Mouse (Mus musculus) embryonic fibroblast, embryonic 13.5 days (primary cell): ENCODE data around the gene C1rl. TPM values are rescaled to one million over a fixed set of nuclear protein-coding genes. Genes with fewer than 3 reads are reported as not detected.
"Not testable (repeated sequence)": the region's sequence is repeated elsewhere in the genome, so short reads cannot be mapped to it uniquely, and the experiment has no call there.

Experiments used
- H3K27ac ChIP-seq: 2 replicates; pipeline ENCODE4 v1.5.1; 2012; ENCODE audit warnings: low read length, control low read depth, inconsistent platforms; ENCODE audit not compliant: insufficient read depth
- H3K4me1 ChIP-seq: 2 replicates; pipeline ENCODE4 v1.6.1; 2011; ENCODE audit warnings: low read length; ENCODE audit not compliant: control insufficient read depth, insufficient read depth
- H3K4me3 ChIP-seq: 2 replicates; pipeline ENCODE4 v1.5.1; 2011; ENCODE audit warnings: mild to moderate bottlenecking, control low read depth, low read length; ENCODE audit not compliant: insufficient read depth
- CTCF ChIP-seq: IDR thresholded peaks from 2 replicates; pipeline ENCODE4 v1.5.1; 2011; ENCODE audit warnings: mild to moderate bottlenecking, control low read depth, low read length, moderate library complexity, borderline replicate concordance; ENCODE audit not compliant: insufficient read depth
- POLR2A ChIP-seq: IDR thresholded peaks from 2 replicates; pipeline ENCODE4 v1.6.1; 2011; ENCODE audit warnings: low read depth, mild to moderate bottlenecking, control low read depth, low read length, moderate library complexity
- polyA plus RNA-seq: library from polyadenylated mRNA; stranded (reverse); fragments of >200 nt; gene quantifications from 2 replicates; pipeline ENCODE4 v1.2.4, GENCODE M21; 2011; ENCODE audit warnings: low read depth; ENCODE audit not compliant: missing spikeins, insufficient read length

Gene C1rl
- polyA plus RNA-seq, 1 experiment: 3.6 TPM

DNA sequence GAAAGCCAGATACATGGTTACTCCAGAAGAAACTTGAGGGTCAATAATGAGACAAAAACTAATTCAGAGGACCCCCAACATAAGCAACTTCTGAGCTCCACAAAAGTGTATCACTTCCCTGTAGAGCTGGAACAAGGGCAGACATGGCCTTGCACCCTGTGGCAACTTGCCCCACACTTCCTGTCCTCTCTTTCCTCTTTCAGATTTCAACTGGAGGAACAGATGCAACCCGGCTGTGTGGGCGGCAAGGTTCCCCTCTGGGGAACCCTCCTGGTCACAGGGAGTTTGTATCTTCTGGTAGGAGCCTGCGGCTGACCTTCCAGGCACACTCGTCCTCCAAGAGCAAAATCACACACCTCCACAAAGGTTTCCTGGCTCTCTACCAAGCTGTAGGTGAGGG lies 12.1 kb downstream of the C1rl start:
- TF ChIP-seq CTCF (no peak), POLR2A (no peak)

DNA sequence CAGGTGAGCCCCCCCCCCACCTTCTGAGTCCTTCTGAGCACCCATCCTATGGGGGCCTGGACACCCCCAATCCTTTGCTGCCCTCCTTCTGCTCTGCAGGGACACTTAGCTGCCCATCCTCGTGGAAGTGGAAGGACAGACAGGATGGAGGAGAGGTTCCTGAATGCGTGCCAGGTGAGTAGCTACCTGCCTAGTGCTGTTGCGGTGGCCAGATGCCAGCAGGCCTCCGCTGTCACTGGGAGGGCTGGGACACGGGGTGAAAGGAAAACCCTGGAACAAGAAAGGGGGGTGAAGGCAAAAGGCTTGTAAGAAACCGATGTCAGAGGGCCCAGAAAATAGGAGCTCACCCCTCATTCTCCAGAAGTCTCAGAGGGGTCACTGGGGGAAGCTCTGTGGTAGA lies 14.1 kb downstream of the C1rl start:
- Histone ChIP-seq H3K27ac (no peak overlapping the region), H3K4me1 (no peaks in the 10 kb centered on the region), H3K4me3 (no peak overlapping the region)
- TF ChIP-seq CTCF (no peak), POLR2A (no peak)

More for the DNA sequence above, 12.1 kb downstream of the C1rl start:
- H3K4me1 ChIP-seq: peaks cover 3% of the 10 kb centered on the region; the same call in 1 of the 2 replicates
- no peak overlapping the region for H3K27ac ChIP-seq
- H3K4me3 ChIP-seq: no peak overlapping the region

DNA sequence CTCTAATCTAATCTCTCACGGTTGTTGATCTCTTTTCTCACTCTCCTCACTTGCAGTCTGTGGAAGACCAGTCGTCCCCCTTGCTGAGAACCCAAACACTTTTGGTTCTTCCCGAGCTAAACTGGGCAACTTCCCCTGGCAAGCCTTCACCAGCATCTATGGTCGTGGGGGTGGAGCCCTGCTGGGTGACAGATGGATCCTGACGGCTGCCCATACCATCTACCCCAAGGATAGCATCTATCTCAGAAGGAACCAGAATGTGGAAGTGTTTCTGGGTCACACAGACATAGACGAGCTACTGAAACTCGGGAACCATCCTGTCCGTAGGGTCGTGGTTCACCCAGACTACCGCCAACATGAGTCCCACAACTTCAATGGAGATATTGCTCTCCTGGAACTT lies 15.4 kb downstream of the C1rl start:
- Histone ChIP-seq H3K4me3 (no peak overlapping the region), H3K27ac (no peak overlapping the region), H3K4me1 (no peaks in the 10 kb centered on the region)
- TF ChIP-seq CTCF (no peak), POLR2A (no peak)

DNA sequence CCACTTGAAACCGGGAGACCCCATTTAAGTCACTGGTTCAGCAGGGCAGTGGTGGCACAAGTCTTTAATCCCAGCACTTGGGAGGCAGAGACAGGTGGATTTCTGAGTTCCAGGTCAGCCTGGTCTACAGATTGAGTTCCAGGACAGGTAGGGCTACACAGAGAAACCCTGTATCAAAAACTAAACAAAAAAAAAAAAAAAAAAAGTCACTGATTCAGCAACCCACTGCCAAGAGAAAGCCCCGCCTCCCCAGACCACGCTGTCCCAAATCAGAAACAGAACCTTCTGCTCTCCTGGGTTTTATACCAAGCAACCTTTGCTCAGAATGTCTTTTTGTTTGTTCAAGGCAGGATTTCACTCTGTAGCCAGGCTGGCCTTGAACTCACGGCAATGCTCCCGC lies 16.3 kb downstream of the C1rl start:
- H3K27ac ChIP-seq, H3K4me1 ChIP-seq: not testable (repeated sequence)

DNA sequence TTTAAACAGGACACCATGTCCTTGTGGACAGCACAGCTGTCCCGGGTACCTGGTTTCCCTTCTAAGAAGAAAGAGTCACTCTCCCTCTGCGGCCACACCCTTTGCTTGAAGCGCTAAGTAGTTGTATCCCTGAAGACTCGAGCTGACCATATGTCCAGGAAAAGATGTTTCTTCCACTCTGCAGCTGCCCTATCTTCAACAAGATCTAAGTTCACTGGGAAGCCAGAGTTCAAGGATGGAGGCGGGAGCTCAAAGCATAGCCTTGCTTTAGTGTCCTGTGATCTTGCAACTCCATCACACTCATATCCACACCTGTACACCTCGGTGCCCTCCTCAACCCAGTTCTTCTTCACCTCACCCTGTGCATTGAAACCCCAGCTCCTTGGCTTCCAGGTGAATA lies 19.0 kb downstream of the C1rl start:
- H3K4me3 ChIP-seq: no peak overlapping the region
- TF ChIP-seq CTCF (no peak), POLR2A (no peak)
- H3K4me1 ChIP-seq: no peaks in the 10 kb centered on the region
- no peak overlapping the region for H3K27ac ChIP-seq

More for the DNA sequence above, 16.3 kb downstream of the C1rl start:
- H3K4me3 ChIP-seq: not testable (repeated sequence)

DNA sequence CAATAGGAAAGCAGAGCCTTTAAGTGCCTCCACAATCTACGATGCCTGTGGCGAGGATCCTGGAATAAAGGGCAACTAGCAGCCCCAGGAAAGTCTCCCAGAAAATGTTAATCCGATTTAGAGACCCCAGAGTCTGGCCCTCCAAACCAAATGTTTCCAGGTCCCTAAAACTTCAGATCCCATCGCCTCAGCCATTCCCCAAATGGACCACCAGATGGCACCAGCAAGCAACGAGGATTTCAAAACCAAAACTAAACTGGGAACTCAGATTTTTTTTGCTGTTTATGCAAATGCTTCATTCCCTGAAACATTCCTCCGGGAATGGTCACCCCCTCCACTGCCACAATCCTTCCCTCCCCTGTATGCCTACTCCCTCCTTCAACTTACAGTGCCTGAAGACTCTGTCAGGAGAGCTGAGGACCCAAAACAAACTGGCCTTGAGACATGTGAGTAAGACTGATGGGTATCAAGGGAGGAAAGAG lies 19.5 kb downstream of the C1rl start, which contains the start of gene C1ra:
Gene C1ra (plus strand): TSS at position 51 of the 482 bp plus-strand sequence.
- peak; percentile 37; the same call in 1 of the 2 replicates for TF ChIP-seq POLR2A
- 0 out of 2 replicates have a peak, but pooled peaks have one; percentile 23 for TF ChIP-seq CTCF
- H3K4me1 ChIP-seq: no peaks in the 10 kb centered on the region
- no peak within 1 kb of the TSS for H3K4me3 ChIP-seq
- peak within 1 kb of the TSS; percentile 49 for H3K27ac ChIP-seq

DNA sequence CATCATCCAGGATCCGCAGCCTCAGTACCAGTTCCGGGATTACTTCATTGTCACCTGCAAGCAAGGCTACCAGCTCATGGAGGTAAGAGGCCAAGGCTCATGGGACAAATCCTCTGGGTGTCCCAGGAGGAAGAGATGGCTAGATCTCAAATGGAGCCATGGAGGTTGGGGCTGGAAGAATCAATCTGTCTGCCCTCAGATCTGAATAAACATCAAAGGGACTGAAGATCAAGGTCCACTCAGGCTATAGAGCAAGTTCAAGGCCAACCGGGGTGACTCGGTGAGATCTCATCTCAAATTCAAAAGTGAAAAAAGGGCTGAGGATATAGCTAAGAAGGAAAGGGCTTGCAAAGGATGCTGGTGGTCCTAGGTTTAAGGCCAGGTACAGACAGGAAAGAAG lies 24.8 kb downstream of the C1rl start:
- not testable (repeated sequence) for H3K27ac ChIP-seq, H3K4me3 ChIP-seq

DNA sequence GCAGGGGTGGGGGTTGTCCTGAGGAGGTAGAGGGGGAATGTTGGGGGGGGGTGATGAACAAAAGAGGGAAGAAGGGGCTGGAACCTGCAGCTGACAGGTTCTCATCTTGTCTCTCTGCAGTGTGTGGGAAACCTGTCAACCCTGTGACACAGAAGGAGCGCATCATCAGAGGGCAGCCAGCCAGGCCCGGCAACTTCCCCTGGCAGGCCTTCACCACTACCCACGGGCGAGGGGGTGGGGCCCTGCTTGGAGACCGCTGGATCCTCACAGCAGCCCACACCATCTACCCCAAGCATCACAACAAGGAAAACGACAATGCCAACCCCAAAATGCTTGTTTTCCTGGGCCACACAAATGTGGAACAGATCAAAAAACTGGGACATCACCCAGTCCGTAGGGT lies 29.2 kb downstream of the C1rl start:
- H3K4me3 ChIP-seq, H3K4me1 ChIP-seq: not testable (repeated sequence)

More for the DNA sequence above, 24.8 kb downstream of the C1rl start:
- H3K4me1 ChIP-seq: not testable (repeated sequence)

DNA sequence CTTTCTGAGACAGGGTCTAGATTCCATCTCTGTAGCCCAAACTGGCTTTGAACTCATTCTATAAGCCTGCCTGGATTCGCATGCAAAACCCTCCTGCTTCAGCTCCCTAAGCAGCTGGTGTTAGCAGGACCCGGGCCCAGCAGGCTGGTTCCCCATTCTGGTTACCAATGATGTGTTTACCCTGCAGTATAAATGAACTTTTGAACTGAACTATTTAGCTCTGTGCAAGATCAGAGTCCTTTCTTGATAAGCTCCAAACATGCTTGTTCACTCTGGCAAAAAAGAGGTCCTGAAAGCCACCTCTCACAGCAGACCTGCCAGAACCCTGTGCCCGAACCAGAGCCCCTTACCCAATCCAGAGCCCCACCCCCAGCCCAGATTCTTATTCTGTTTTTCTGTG lies 35.0 kb downstream of the C1rl start:
- no peaks in the 10 kb centered on the region for H3K4me1 ChIP-seq
- no peak overlapping the region for H3K27ac ChIP-seq
- no peak for TF ChIP-seq POLR2A
- TF ChIP-seq CTCF: no peak
- no peak overlapping the region for H3K4me3 ChIP-seq

More for the DNA sequence above, 29.2 kb downstream of the C1rl start:
- not testable (repeated sequence) for H3K27ac ChIP-seq

DNA sequence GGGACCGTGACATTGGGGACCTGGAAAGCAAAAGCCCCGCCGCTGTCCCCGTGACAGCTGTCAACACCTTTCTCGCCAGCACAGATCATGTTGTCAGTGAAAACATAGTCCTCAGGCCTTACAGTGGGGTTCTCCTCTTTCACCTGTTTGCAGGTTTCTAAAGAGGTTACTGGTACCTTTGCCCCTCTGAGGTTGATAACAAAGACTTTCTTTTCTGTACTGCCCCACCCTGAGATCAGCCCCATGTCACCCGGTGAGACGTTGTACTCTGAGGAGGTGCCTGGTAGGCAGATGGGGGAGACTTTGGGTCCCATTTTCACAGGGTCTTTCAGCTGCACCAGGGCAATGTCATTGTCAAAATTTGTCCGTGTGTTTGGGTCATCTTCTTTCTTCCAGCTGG lies 38.2 kb downstream of the C1rl start:
- H3K4me1 ChIP-seq: no peaks in the 10 kb centered on the region
- no peak overlapping the region for H3K4me3 ChIP-seq
- H3K27ac ChIP-seq: no peak overlapping the region
- TF ChIP-seq CTCF (no peak), POLR2A (no peak)

DNA sequence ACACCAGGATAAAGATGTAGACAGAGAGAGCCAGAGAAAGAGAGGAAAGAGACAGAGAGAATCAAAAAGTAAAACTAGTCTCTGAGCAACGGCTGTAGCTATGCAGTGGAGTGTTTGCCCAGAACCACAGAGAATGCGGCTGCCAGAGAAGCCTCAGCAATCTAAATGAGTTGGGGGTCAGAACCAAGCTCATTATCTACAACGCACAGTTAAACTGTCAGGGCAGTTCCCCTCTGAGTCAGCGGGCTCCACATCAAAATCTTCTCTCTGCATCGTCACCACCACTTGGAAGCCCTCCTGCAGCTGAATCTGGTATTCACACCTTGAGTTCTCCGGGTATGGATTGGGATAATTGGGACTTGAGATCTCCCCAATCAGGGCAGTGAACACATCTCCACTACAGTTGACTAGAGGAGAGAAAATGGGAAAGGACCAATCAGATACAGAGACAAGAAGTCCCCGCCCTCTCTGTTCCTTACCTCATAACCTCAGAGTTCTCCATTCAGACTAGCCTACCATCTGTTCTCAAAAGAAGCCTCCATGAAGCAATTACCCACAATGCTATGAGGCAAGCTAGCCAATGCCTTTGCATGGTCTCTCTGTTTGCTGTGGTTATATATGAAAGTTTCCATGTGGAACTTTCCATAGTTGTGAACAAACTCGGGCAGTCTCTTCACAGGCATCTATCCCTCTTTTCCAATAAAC lies 43.4 kb downstream of the C1rl start:
- H3K4me3 ChIP-seq, H3K27ac ChIP-seq, H3K4me1 ChIP-seq: not testable (repeated sequence)

DNA sequence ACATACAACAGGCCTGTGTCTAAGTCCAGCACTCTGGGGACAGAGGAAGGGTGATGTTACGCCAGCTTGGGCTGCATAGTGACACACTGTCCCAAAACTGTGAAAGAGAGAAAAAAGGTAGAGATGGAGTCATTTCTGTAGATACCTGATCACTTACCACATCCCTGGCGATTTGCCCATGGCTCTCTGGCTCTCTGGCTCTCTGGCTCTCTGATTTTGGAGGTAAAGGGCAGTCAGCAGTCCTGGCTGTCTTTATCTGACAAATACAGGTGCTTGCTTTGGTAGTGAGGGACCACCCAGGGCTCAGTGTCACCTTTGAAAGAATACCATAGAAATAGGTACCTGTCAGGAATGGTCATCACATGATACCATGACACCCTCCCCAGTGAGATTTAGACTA lies 48.3 kb downstream of the C1rl start:
- H3K27ac ChIP-seq, H3K4me1 ChIP-seq, H3K4me3 ChIP-seq: not testable (repeated sequence)

DNA sequence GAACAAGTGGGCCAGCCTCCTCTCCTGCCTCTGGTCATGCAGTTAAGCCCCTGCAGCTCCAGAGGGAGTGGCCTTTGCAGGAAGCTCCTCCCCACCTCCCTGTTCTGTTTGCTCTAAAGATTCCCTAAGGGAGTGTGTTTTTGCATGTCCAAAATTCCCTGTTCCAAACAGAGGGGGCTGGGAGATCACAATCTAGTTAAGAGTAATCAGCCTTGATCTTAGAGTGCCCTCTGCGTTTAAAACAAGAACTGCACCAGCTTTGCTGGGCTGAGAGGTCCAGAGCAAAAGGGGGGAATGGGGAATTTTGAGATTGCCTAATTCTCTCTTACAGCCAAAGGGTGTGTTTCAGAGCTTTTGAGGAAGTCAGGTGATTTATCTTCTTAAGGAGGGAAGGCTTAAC lies 49.4 kb downstream of the C1rl start, which contains the start of gene C1s1:
Gene C1s1 (minus strand): TSS at position 76 of the 400 bp plus-strand sequence.
- H3K27ac ChIP-seq, H3K4me3 ChIP-seq, H3K4me1 ChIP-seq: not testable (repeated sequence)
